Comparison of ENCODE assay signal across 40 mouse cellular contexts in genomic region chr14:37066636-37067035, GRCm38 (mm10). TPM values are rescaled to one million over a fixed set of nuclear protein-coding genes. Genes with fewer than 3 reads are reported as not detected.
A peak's percentile ranks its signal among the peaks of the same experiment; 100 is the strongest.
DNase-seq lines count a peak whose midpoint lies in the region.
"Had no signal": no experiment of that assay in that cellular context is flagged by ENCODE, and none has a peak within 500 bp of the region (broad histone marks: within the 10 kb centered on the region; RNA-seq: fewer than 3 reads in every experiment).

No protein-coding gene starts in this region.

- DNase-seq in frontal cortex, postnatal 36 days (ENCODE audit: low spot score in 2 of 2): peak; percentile 6 to 39
- DNase-seq in frontal cortex, postnatal 25 days (ENCODE audit: low spot score in 2 of 2): no peak
- peak; percentile 29 for DNase-seq in left cerebral cortex, adult 11 months (ENCODE audit: low spot score)
- DNase-seq in left cerebral cortex, postnatal 10 days (ENCODE audit: extremely low spot score in 1 of 2, low spot score in 2 of 2): no peak
- DNase-seq in right cerebral cortex, adult 2 months (ENCODE audit: low spot score in 2 of 2): peak; percentile 23 to 26
- DNase-seq in right cerebral cortex, postnatal 25 days: no peak
- no peak for DNase-seq in embryo, embryonic 9.5 days (ENCODE audit: extremely low spot score)
- no peak for DNase-seq in thymus, postnatal 0 days (ENCODE audit: low spot score)
- DNase-seq: adrenal gland, postnatal 14 days; cerebellum, adult 11-12 months; cerebellum, adult 9-11 months; embryo, embryonic 11 days; gastrocnemius, adult 2 months; heart, adult 2 months; heart, postnatal 4 days; kidney, adult 9 months; kidney, postnatal 10 days; lung, adult 2 months; lung, postnatal 10 days; thymus, postnatal 14 days had no signal

- intact Hi-C loops in left cerebral cortex, postnatal 10 days (cut with DNase I): no loop called here

RNA-seq across cellular contexts. Expression of gene Lrit2, which starts 1.1 kb away (rescaled TPM):
- not detected for total RNA-seq in left cerebral cortex, postnatal 10 days (2021)
- polyA plus RNA-seq in thymus, postnatal 0 days (2015; fragmentation: Nextera tagmentation; extraction: Ambion mirVana): not detected in 2 replicates
- total RNA-seq: adrenal gland, postnatal 14 days; gastrocnemius, adult 2 months; gastrocnemius, postnatal 4 days; heart, adult 2 months; heart, postnatal 4 days; megakaryocyte-erythroid progenitor cell, adult 5-6 weeks; MEL had no signal
- polyA plus RNA-seq: embryonic facial prominence, embryonic 13.5 days; forebrain, embryonic 10.5 days; forebrain, embryonic 15.5 days; heart, adult 2 months; heart, embryonic 12.5 days; heart, postnatal 0 days; hindbrain, embryonic 13.5 days; intestine, embryonic 16.5 days; large intestine, adult 2 months; limb, embryonic 10.5 days; limb, embryonic 15.5 days; liver, embryonic 14.5 days; lung, adult 2 months; macrophage; neural tube, embryonic 13.5 days; Patski; small intestine, adult 2 months; stomach, embryonic 14.5 days had no signal

RNA-seq across cellular contexts. Expression of gene Lrit1, which starts 12.0 kb away (rescaled TPM):
- not detected for total RNA-seq in left cerebral cortex, postnatal 10 days (2021)
- 0.04 TPM in 1 of 2 replicates, not detected in the other for polyA plus RNA-seq in thymus, postnatal 0 days (2015; fragmentation: Nextera tagmentation; extraction: Ambion mirVana)
- total RNA-seq: gastrocnemius, adult 2 months; heart, adult 2 months; heart, postnatal 4 days; megakaryocyte-erythroid progenitor cell, adult 5-6 weeks; MEL had no signal
- polyA plus RNA-seq: embryonic facial prominence, embryonic 13.5 days; forebrain, embryonic 10.5 days; forebrain, embryonic 15.5 days; heart, adult 2 months; heart, embryonic 12.5 days; heart, postnatal 0 days; hindbrain, embryonic 13.5 days; intestine, embryonic 16.5 days; large intestine, adult 2 months; limb, embryonic 10.5 days; limb, embryonic 15.5 days; liver, embryonic 14.5 days; lung, adult 2 months; macrophage; midbrain, embryonic 13.5 days; neural tube, embryonic 13.5 days; Patski; small intestine, adult 2 months; stomach, embryonic 14.5 days had no signal

RNA-seq across cellular contexts. Expression of gene Rgr, which starts 17.9 kb away (rescaled TPM):
- not detected for total RNA-seq in left cerebral cortex, postnatal 10 days (2021)
- polyA plus RNA-seq in thymus, postnatal 0 days (2015; fragmentation: Nextera tagmentation; extraction: Ambion mirVana): not detected in 2 replicates
- total RNA-seq: adrenal gland, postnatal 14 days; gastrocnemius, adult 2 months; heart, adult 2 months; heart, postnatal 4 days; megakaryocyte-erythroid progenitor cell, adult 5-6 weeks; MEL had no signal
- polyA plus RNA-seq: forebrain, embryonic 10.5 days; forebrain, embryonic 15.5 days; heart, adult 2 months; heart, embryonic 12.5 days; heart, postnatal 0 days; hindbrain, embryonic 13.5 days; intestine, embryonic 16.5 days; large intestine, adult 2 months; limb, embryonic 10.5 days; liver, embryonic 14.5 days; lung, adult 2 months; macrophage; midbrain, embryonic 13.5 days; neural tube, embryonic 13.5 days; Patski; small intestine, adult 2 months; stomach, embryonic 14.5 days had no signal

RNA-seq across cellular contexts. Expression of gene Cdhr1, which starts 31.5 kb away (rescaled TPM):
- 10 to 100 TPM; 16.1 to 19.1 TPM for total RNA-seq in left cerebral cortex, postnatal 10 days (2021)
- polyA plus RNA-seq in thymus, postnatal 0 days (2015; fragmentation: Nextera tagmentation; extraction: Ambion mirVana): 0.81 and 1.2 TPM in 2 replicates
- total RNA-seq: gastrocnemius, adult 2 months; gastrocnemius, postnatal 4 days; megakaryocyte-erythroid progenitor cell, adult 5-6 weeks; MEL had no signal
- polyA plus RNA-seq: macrophage had no signal

RNA-seq across cellular contexts. Expression of gene 2610528A11Rik, which starts 47.2 kb away (rescaled TPM):
- under 1 TPM in 1 of 2 experiments, not detected in 1; 0.79 TPM for total RNA-seq in left cerebral cortex, postnatal 10 days (2021)
- polyA plus RNA-seq in thymus, postnatal 0 days (2015; fragmentation: Nextera tagmentation; extraction: Ambion mirVana): 4.7 and 5.6 TPM in 2 replicates
- total RNA-seq: gastrocnemius, postnatal 4 days; heart, adult 2 months; MEL had no signal
- polyA plus RNA-seq: midbrain, embryonic 13.5 days; Patski had no signal

Comparison
In these comparisons a context has a peak if more than half of its experiments do, and no peak if none do; other contexts are left out.
1. DNase-seq: peak in frontal cortex, postnatal 36 days (2 of 2), left cerebral cortex, adult 11 months (single experiment) and right cerebral cortex, adult 2 months (2 of 2); none in frontal cortex, postnatal 25 days (0 of 2), left cerebral cortex, postnatal 10 days (0 of 2), right cerebral cortex, postnatal 25 days (single experiment), embryo, embryonic 9.5 days (single experiment) and thymus, postnatal 0 days (single experiment).